Mouse (Mus musculus): ENCODE data around the gene Tspan15. TPM values are rescaled to one million over a fixed set of nuclear protein-coding genes. Genes with fewer than 3 reads are reported as not detected.
A peak's percentile ranks its signal among the peaks of the same experiment; 100 is the strongest.

Tspan15 gene
- polyA plus RNA-seq, 1 experiment from 2014 or later, result 3.7 TPM

- no peak for DNase-seq (ENCODE audit: low spot score)
Measured at GRCm38 (mm10) chr10:62231395-62231732, 313 bp upstream of the Tspan15 start.

GRCm38 (mm10) chr10:62228126-62228525 lies 2.9 kb downstream of the Tspan15 start:
- DNase-seq (ENCODE audit: low spot score), result no peak

- no peak for DNase-seq (ENCODE audit: low spot score)
Measured at GRCm38 (mm10) chr10:62225839-62226238, 5.2 kb downstream of the Tspan15 start.

GRCm38 (mm10) chr10:62224231-62224630 lies 6.8 kb downstream of the Tspan15 start:
- DNase-seq (ENCODE audit: low spot score), result no peak

- DNase-seq (ENCODE audit: low spot score), result no peak
Measured at GRCm38 (mm10) chr10:62222777-62223176, 8.3 kb downstream of the Tspan15 start.

GRCm38 (mm10) chr10:62221647-62222046 lies 9.4 kb downstream of the Tspan15 start:
- no peak for DNase-seq (ENCODE audit: low spot score)

- DNase-seq (ENCODE audit: low spot score), result no peak
Measured at GRCm38 (mm10) chr10:62220732-62221514, 10.1 kb downstream of the Tspan15 start.

GRCm38 (mm10) chr10:62218789-62219172 lies 12.3 kb downstream of the Tspan15 start:
- no peak for DNase-seq (ENCODE audit: low spot score)

GRCm38 (mm10) chr10:62218044-62218788 lies 12.8 kb downstream of the Tspan15 start:
- no peak for DNase-seq (ENCODE audit: low spot score)

GRCm38 (mm10) chr10:62217196-62217595 lies 13.9 kb downstream of the Tspan15 start:
- DNase-seq (ENCODE audit: low spot score), result peak; percentile 16

GRCm38 (mm10) chr10:62216595-62216994 lies 14.5 kb downstream of the Tspan15 start:
- DNase-seq (ENCODE audit: low spot score), result no peak

GRCm38 (mm10) chr10:62215633-62216032 lies 15.4 kb downstream of the Tspan15 start:
- DNase-seq (ENCODE audit: low spot score), result no peak

- peak; percentile 41 for DNase-seq (ENCODE audit: low spot score)
Measured at GRCm38 (mm10) chr10:62215169-62215616, 15.9 kb downstream of the Tspan15 start.

GRCm38 (mm10) chr10:62211310-62211709 lies 19.7 kb downstream of the Tspan15 start:
- DNase-seq (ENCODE audit: low spot score), result no peak

GRCm38 (mm10) chr10:62208241-62208896 lies 22.7 kb downstream of the Tspan15 start:
- DNase-seq (ENCODE audit: low spot score), result no peak

- no peak for DNase-seq (ENCODE audit: low spot score)
Measured at GRCm38 (mm10) chr10:62202574-62202973, 28.5 kb downstream of the Tspan15 start.

GRCm38 (mm10) chr10:62198891-62199290 lies 32.2 kb downstream of the Tspan15 start:
- DNase-seq (ENCODE audit: low spot score), result no peak

- no peak for DNase-seq (ENCODE audit: low spot score)
Measured at GRCm38 (mm10) chr10:62197403-62197802, 33.6 kb downstream of the Tspan15 start.

GRCm38 (mm10) chr10:62195376-62195775 lies 35.7 kb downstream of the Tspan15 start:
- no peak for DNase-seq (ENCODE audit: low spot score)

- no peak for DNase-seq (ENCODE audit: low spot score)
Measured at GRCm38 (mm10) chr10:62194946-62195345, 36.1 kb downstream of the Tspan15 start.

GRCm38 (mm10) chr10:62194461-62194860 lies 36.6 kb downstream of the Tspan15 start:
- DNase-seq (ENCODE audit: low spot score), result no peak

GRCm38 (mm10) chr10:62194043-62194442 lies 37.0 kb downstream of the Tspan15 start:
- no peak for DNase-seq (ENCODE audit: low spot score)
